Mouse (Mus musculus) stomach, postnatal 0 days (tissue): ENCODE data around the gene Akap13.

Experiments
- CTCF ChIP-seq: IDR thresholded peaks from 2 replicates; pipeline ENCODE4 v1.5.1; 2016; ENCODE audit warnings: antibody characterized with exemption, low read depth, mild to moderate bottlenecking, moderate library complexity
- EP300 ChIP-seq: optimal IDR thresholded peaks from 2 replicates; pipeline ENCODE3; 2016; ENCODE audit warnings: antibody characterized with exemption

- TF ChIP-seq EP300 (no peak), CTCF (no peak)
These were observed 45.5 kb downstream of the Akap13 start for GRCm38 (mm10) chr7:75500793-75501192.
